Mouse (Mus musculus): ENCODE results near the gene Gm6993.

- no peak for TF ChIP-seq POLR2A (IDR thresholded peaks at IDR 0.05; ENCODE audit: borderline replicate concordance, extremely low read depth, low read depth, low read length)
- TF ChIP-seq CTCF (IDR thresholded peaks at IDR 0.05; ENCODE audit: insufficient read depth, low read length), result no peak
Observed at GRCm38 (mm10) chr12:31244001-31244400, 3.4 kb downstream of the Gm6993 start.

All from lung, adult 2 months (tissue).